Mouse (Mus musculus): ENCODE measurements around the gene Lag3.
"Not testable (repeated sequence)": the region's sequence is repeated elsewhere in the genome, so short reads cannot be mapped to it uniquely, and the experiment has no call there.

Lag3 gene

GRCm38 (mm10) chr6:124900056-124900800 lies 11.3 kb downstream of the Lag3 start:
- peak; percentile 88 for DNase-seq

- DNase-seq, result peak; percentile 59
These were observed 13.1 kb downstream of the Lag3 start for GRCm38 (mm10) chr6:124898359-124898758.

- DNase-seq, result not testable (repeated sequence)
These were observed 17.4 kb downstream of the Lag3 start for GRCm38 (mm10) chr6:124894113-124894512.

- DNase-seq, result no peak
These were observed 20.5 kb downstream of the Lag3 start for GRCm38 (mm10) chr6:124890997-124891396.

GRCm38 (mm10) chr6:124888555-124889125 lies 22.9 kb downstream of the Lag3 start:
- peak; percentile 53 for DNase-seq

- peak; percentile 65 for DNase-seq
These were observed 23.5 kb downstream of the Lag3 start, which contains the start of gene Cd4 for GRCm38 (mm10) chr6:124887986-124888385. Cd4 (minus strand) TSS chr6:124888221.

GRCm38 (mm10) chr6:124885956-124886381 lies 25.5 kb downstream of the Lag3 start:
- peak; percentile 72 for DNase-seq

GRCm38 (mm10) chr6:124884714-124885500 lies 26.6 kb downstream of the Lag3 start:
- peak; percentile 78 for DNase-seq

- no peak for DNase-seq
These were observed 28.2 kb downstream of the Lag3 start for GRCm38 (mm10) chr6:124883351-124883750.

GRCm38 (mm10) chr6:124881821-124882220 lies 29.7 kb downstream of the Lag3 start:
- no peak for DNase-seq

GRCm38 (mm10) chr6:124879390-124879789 lies 32.1 kb downstream of the Lag3 start:
- peak; percentile 79 for DNase-seq

GRCm38 (mm10) chr6:124874348-124874747 lies 37.2 kb downstream of the Lag3 start:
- no peak for DNase-seq

- DNase-seq, result no peak
These were observed 44.9 kb downstream of the Lag3 start for GRCm38 (mm10) chr6:124866560-124866959.

- DNase-seq, result no peak
These were observed 45.6 kb downstream of the Lag3 start for GRCm38 (mm10) chr6:124865766-124866362.

GRCm38 (mm10) chr6:124863658-124864298 lies 47.7 kb downstream of the Lag3 start, which contains the start of gene Gpr162:
Gpr162 (minus strand) TSS chr6:124863983.
- peak; percentile 76 for DNase-seq

- peak; percentile 83 for DNase-seq
These were observed 48.3 kb downstream of the Lag3 start for GRCm38 (mm10) chr6:124863125-124863657.

- DNase-seq, result peak; percentile 38
These were observed 48.9 kb downstream of the Lag3 start for GRCm38 (mm10) chr6:124862406-124863124.

GRCm38 (mm10) chr6:124861802-124862201 lies 49.7 kb downstream of the Lag3 start:
- no peak for DNase-seq

- DNase-seq, result no peak
These were observed 50.2 kb downstream of the Lag3 start for GRCm38 (mm10) chr6:124861266-124861665.

GRCm38 (mm10) chr6:124860511-124860910 lies 51.0 kb downstream of the Lag3 start:
- no peak for DNase-seq

- peak; percentile 91 for DNase-seq
These were observed 51.8 kb downstream of the Lag3 start for GRCm38 (mm10) chr6:124859725-124860124.
